Mouse (Mus musculus) forebrain, embryonic 12.5 days (tissue): ENCODE data around the gene Jmjd7. TPM values are rescaled to one million over a fixed set of nuclear protein-coding genes. Genes with fewer than 3 reads are reported as not detected.

Source experiments
- ATAC-seq: fragments of 200-750 bp; cut with Nextera tagmentation; 2 replicates; pipeline ENCODE4 v1.8.0; 2017; ENCODE audit warnings: moderate TSS enrichment; ENCODE audit not compliant: low FRiP score
- H3K27ac ChIP-seq: fragments of 300-500 bp; sonication (generic); 2 replicates; pipeline ENCODE4 v1.5.1; 2016; ENCODE audit warnings: mild to moderate bottlenecking
- H3K27me3 ChIP-seq: fragments of 300-500 bp; sonication (generic); 2 replicates; pipeline ENCODE4 v1.6.1; 2016; ENCODE audit warnings: mild to moderate bottlenecking
- H3K36me3 ChIP-seq: fragments of 300-500 bp; sonication (generic); replicated peaks from 2 replicates; pipeline ENCODE4 v1.6.1; 2016; ENCODE audit warnings: mild to moderate bottlenecking
- H3K4me1 ChIP-seq: fragments of 300-500 bp; sonication (generic); 2 replicates; pipeline ENCODE4 v1.6.1; 2016
- H3K4me2 ChIP-seq: fragments of 300-500 bp; sonication (generic); 2 replicates; pipeline ENCODE4 v1.6.1; 2016; ENCODE audit warnings: mild to moderate bottlenecking, moderate library complexity
- H3K4me3 ChIP-seq: fragments of 300-500 bp; sonication (generic); replicated peaks from 2 replicates; pipeline ENCODE4 v1.5.1; 2016; ENCODE audit warnings: mild to moderate bottlenecking
- H3K9ac ChIP-seq: fragments of 300-500 bp; sonication (generic); 2 replicates; pipeline ENCODE4 v1.6.1; 2016; ENCODE audit warnings: mild to moderate bottlenecking
- H3K9me3 ChIP-seq: fragments of 300-500 bp; sonication (generic); 2 replicates; pipeline ENCODE4 v1.6.1; 2016
- WGBS: fragments of 180-500 bp; shearing (Covaris S2); methylation state at CpG from one replicate; pipeline ENCODE4 v1.1.7; 2016; 5-methylcytosine and 5-hydroxymethylcytosine counted together
- polyA plus RNA-seq: library from polyadenylated mRNA; unstranded; fragments of >200 nt; fragmentation: Nextera tagmentation; extraction: Ambion mirVana; gene quantifications from 2 replicates; pipeline ENCODE4 v1.2.1, GENCODE M21; 2016

Jmjd7 gene
- polyA plus RNA-seq, 1 experiment from 2014 or later = 20.2 TPM

- Histone ChIP-seq H3K4me3 (no peak overlapping the region), H3K4me2 (no peak overlapping the region), H3K27ac (peak overlapping the region; percentile 31; the same call in 1 of the 2 replicates), H3K36me3 (0 out of 2 replicates have a peak, but pooled peaks cover 2% of the 10 kb centered on the region), H3K9me3 (no peaks in the 10 kb centered on the region), H3K27me3 (no peaks in the 10 kb centered on the region), H3K4me1 (no peaks in the 10 kb centered on the region), H3K9ac (no peak overlapping the region)
- WGBS = 72% methylated on average over 9 of the region's 9 CpGs
- no peak for ATAC-seq
Observed at GRCm38 (mm10) chr2:119995391-119996281, 31.6 kb upstream of the Jmjd7 start.

GRCm38 (mm10) chr2:119997354-119997753 is 29.9 kb upstream of the Jmjd7 start:
- Histone ChIP-seq H3K36me3 (0 out of 2 replicates have a peak, but pooled peaks cover 2% of the 10 kb centered on the region), H3K27ac (no peak overlapping the region), H3K4me3 (no peak overlapping the region), H3K4me2 (no peak overlapping the region), H3K9ac (no peak overlapping the region), H3K27me3 (no peaks in the 10 kb centered on the region), H3K4me1 (no peaks in the 10 kb centered on the region), H3K9me3 (no peaks in the 10 kb centered on the region)
- WGBS = 92% methylated on average over 4 of the region's 4 CpGs
- no peak for ATAC-seq

GRCm38 (mm10) chr2:119999731-120000130 is 27.6 kb upstream of the Jmjd7 start:
- 90% methylated on average over 2 of the region's 2 CpGs for WGBS
- ATAC-seq = no peak
- no peaks in the 10 kb centered on the region for H3K27me3 ChIP-seq

GRCm38 (mm10) chr2:120000882-120001584 is 26.2 kb upstream of the Jmjd7 start:
- ATAC-seq = no peak
- Histone ChIP-seq H3K36me3 (0 out of 2 replicates have a peak, but pooled peaks cover 2% of the 10 kb centered on the region), H3K27ac (no peak overlapping the region), H3K9ac (no peak overlapping the region), H3K27me3 (no peaks in the 10 kb centered on the region), H3K4me1 (no peaks in the 10 kb centered on the region), H3K9me3 (no peaks in the 10 kb centered on the region), H3K4me3 (no peak overlapping the region), H3K4me2 (no peak overlapping the region)
- 84% methylated on average over 3 of the region's 3 CpGs for WGBS

More at GRCm38 (mm10) chr2:119999731-120000130, 27.6 kb upstream of the Jmjd7 start:
- Histone ChIP-seq H3K9ac (no peak overlapping the region), H3K4me3 (no peak overlapping the region), H3K4me2 (no peak overlapping the region), H3K27ac (no peak overlapping the region), H3K9me3 (no peaks in the 10 kb centered on the region), H3K36me3 (0 out of 2 replicates have a peak, but pooled peaks cover 2% of the 10 kb centered on the region), H3K4me1 (no peaks in the 10 kb centered on the region)

- Histone ChIP-seq H3K27ac (no peak overlapping the region), H3K4me3 (no peak overlapping the region), H3K4me2 (no peak overlapping the region), H3K9ac (no peak overlapping the region), H3K36me3 (0 out of 2 replicates have a peak, but pooled peaks cover 2% of the 10 kb centered on the region), H3K9me3 (no peaks in the 10 kb centered on the region), H3K27me3 (no peaks in the 10 kb centered on the region), H3K4me1 (no peaks in the 10 kb centered on the region)
- ATAC-seq = no peak
- WGBS = 81% methylated on average over 4 of the region's 4 CpGs
Observed at GRCm38 (mm10) chr2:120001956-120002355, 25.3 kb upstream of the Jmjd7 start.

GRCm38 (mm10) chr2:120003970-120004369 is 23.3 kb upstream of the Jmjd7 start:
- no peaks in the 10 kb centered on the region for H3K4me1 ChIP-seq
- no peak overlapping the region for H3K9ac ChIP-seq
- no peak for ATAC-seq
- H3K9me3 ChIP-seq = no peaks in the 10 kb centered on the region
- 85% methylated on average over 2 of the region's 2 CpGs for WGBS
- H3K27ac ChIP-seq = no peak overlapping the region
- H3K36me3 ChIP-seq = 0 out of 2 replicates have a peak, but pooled peaks cover 2% of the 10 kb centered on the region
- no peak overlapping the region for H3K4me3 ChIP-seq
- H3K27me3 ChIP-seq = no peaks in the 10 kb centered on the region
- no peak overlapping the region for H3K4me2 ChIP-seq

- H3K4me2 ChIP-seq = no peak overlapping the region
- no peak overlapping the region for H3K27ac ChIP-seq
- H3K9ac ChIP-seq = no peak overlapping the region
- no peak overlapping the region for H3K4me3 ChIP-seq
- 90% methylated on average over 7 of the region's 7 CpGs for WGBS
- ATAC-seq = no peak
- H3K9me3 ChIP-seq = no peaks in the 10 kb centered on the region
- H3K27me3 ChIP-seq = no peaks in the 10 kb centered on the region
- H3K4me1 ChIP-seq = no peaks in the 10 kb centered on the region
- no peaks in the 10 kb centered on the region for H3K36me3 ChIP-seq
Observed at GRCm38 (mm10) chr2:120006696-120007095, 20.6 kb upstream of the Jmjd7 start.

- Histone ChIP-seq H3K36me3 (peaks cover 3% of the 10 kb centered on the region; the same call in 1 of the 2 replicates), H3K4me3 (no peak overlapping the region), H3K9me3 (no peaks in the 10 kb centered on the region), H3K4me2 (no peak overlapping the region), H3K4me1 (no peaks in the 10 kb centered on the region), H3K27me3 (no peaks in the 10 kb centered on the region), H3K27ac (0 out of 2 replicates have a peak overlapping the region, but pooled peaks have one; percentile 8), H3K9ac (no peak overlapping the region)
- no peak for ATAC-seq
- 81% methylated on average over 4 of the region's 4 CpGs for WGBS
Observed at GRCm38 (mm10) chr2:120007680-120008210, 19.5 kb upstream of the Jmjd7 start.

- H3K36me3 ChIP-seq = peaks cover 6% of the 10 kb centered on the region
- WGBS = 82% methylated on average over 4 of the region's 4 CpGs
- no peak overlapping the region for H3K4me3 ChIP-seq
- H3K4me2 ChIP-seq = no peak overlapping the region
- no peaks in the 10 kb centered on the region for H3K4me1 ChIP-seq
- no peaks in the 10 kb centered on the region for H3K9me3 ChIP-seq
- H3K27ac ChIP-seq = no peak overlapping the region
- no peak overlapping the region for H3K9ac ChIP-seq
- no peaks in the 10 kb centered on the region for H3K27me3 ChIP-seq
- no peak for ATAC-seq
Observed at GRCm38 (mm10) chr2:120008672-120009071, 18.6 kb upstream of the Jmjd7 start.

- Histone ChIP-seq H3K4me1 (no peaks in the 10 kb centered on the region), H3K9ac (no peak overlapping the region), H3K36me3 (peaks cover 16% of the 10 kb centered on the region), H3K4me3 (no peak overlapping the region), H3K27ac (no peak overlapping the region), H3K4me2 (no peak overlapping the region), H3K27me3 (no peaks in the 10 kb centered on the region), H3K9me3 (no peaks in the 10 kb centered on the region)
- no peak for ATAC-seq
- 84% methylated on average over 8 of the region's 8 CpGs for WGBS
Observed at GRCm38 (mm10) chr2:120011462-120012200, 15.7 kb upstream of the Jmjd7 start.

- Histone ChIP-seq H3K36me3 (peaks cover 29% of the 10 kb centered on the region), H3K9me3 (no peaks in the 10 kb centered on the region), H3K4me1 (no peaks in the 10 kb centered on the region), H3K9ac (no peak overlapping the region), H3K4me2 (no peak overlapping the region), H3K27ac (no peak overlapping the region), H3K27me3 (no peaks in the 10 kb centered on the region), H3K4me3 (no peak overlapping the region)
- ATAC-seq = no peak
- 87% methylated on average over 13 of the region's 13 CpGs for WGBS
Observed at GRCm38 (mm10) chr2:120012924-120013323, 14.4 kb upstream of the Jmjd7 start.
